Mouse (Mus musculus) intestine, embryonic 16.5 days (tissue): ENCODE measurements around the gene Tspan1. TPM values are rescaled to one million over a fixed set of nuclear protein-coding genes. Genes with fewer than 3 reads are reported as not detected.
A peak's percentile ranks its signal among the peaks of the same experiment; 100 is the strongest.

Experiments
- ATAC-seq: fragments of 200-750 bp; cut with Nextera tagmentation; 2 replicates; pipeline ENCODE4 v1.8.0; 2017; ENCODE audit warnings: moderate TSS enrichment, moderate library complexity
- H3K27ac ChIP-seq: fragments of 300-500 bp; sonication (generic); 2 replicates; pipeline ENCODE4 v1.5.1; 2014; ENCODE audit warnings: mild to moderate bottlenecking, low read length
- H3K27me3 ChIP-seq: fragments of 300-500 bp; sonication (generic); replicated peaks from 2 replicates; pipeline ENCODE4 v1.6.1; 2014; ENCODE audit warnings: low read length, control low read depth, mixed read lengths; ENCODE audit not compliant: control insufficient read depth, insufficient read depth
- H3K36me3 ChIP-seq: fragments of 300-500 bp; sonication (generic); 2 replicates; pipeline ENCODE4 v1.6.1; 2014; ENCODE audit warnings: low read length, control low read depth; ENCODE audit not compliant: control insufficient read depth, insufficient read depth
- H3K4me1 ChIP-seq: fragments of 300-500 bp; sonication (generic); 2 replicates; pipeline ENCODE4 v1.6.1; 2014; ENCODE audit warnings: low read length, control low read depth, mixed read lengths; ENCODE audit not compliant: control insufficient read depth, insufficient read depth
- H3K4me2 ChIP-seq: fragments of 300-500 bp; sonication (generic); 2 replicates; pipeline ENCODE4 v1.6.1; 2014; ENCODE audit warnings: low read depth, low read length, control low read depth
- H3K4me3 ChIP-seq: fragments of 300-500 bp; sonication (generic); 2 replicates; pipeline ENCODE4 v1.5.1; 2014; ENCODE audit warnings: mild to moderate bottlenecking, low read length
- H3K9ac ChIP-seq: fragments of 300-500 bp; sonication (generic); 2 replicates; pipeline ENCODE4 v1.6.1; 2014; ENCODE audit warnings: low read depth, low read length
- H3K9me3 ChIP-seq: fragments of 300-500 bp; sonication (generic); 2 replicates; pipeline ENCODE4 v1.6.1; 2016; ENCODE audit warnings: low read length, control low read depth; ENCODE audit not compliant: control insufficient read depth
- WGBS: fragments of 180-500 bp; shearing (Covaris S2); extraction: QIAGEN DNeasy Blood & Tissue Kit; methylation state at CpG from one replicate; pipeline ENCODE4 v1.1.7; 2014; 5-methylcytosine and 5-hydroxymethylcytosine counted together
- polyA plus RNA-seq: library from polyadenylated mRNA; unstranded; fragments of >200 nt; fragmentation: Nextera tagmentation; extraction: Ambion mirVana; gene quantifications from 2 replicates; pipeline ENCODE4 v1.2.1, GENCODE M21; 2015

Tspan1 gene
- polyA plus RNA-seq, result 48.9 and 52.5 TPM in 2 replicates

DNA sequence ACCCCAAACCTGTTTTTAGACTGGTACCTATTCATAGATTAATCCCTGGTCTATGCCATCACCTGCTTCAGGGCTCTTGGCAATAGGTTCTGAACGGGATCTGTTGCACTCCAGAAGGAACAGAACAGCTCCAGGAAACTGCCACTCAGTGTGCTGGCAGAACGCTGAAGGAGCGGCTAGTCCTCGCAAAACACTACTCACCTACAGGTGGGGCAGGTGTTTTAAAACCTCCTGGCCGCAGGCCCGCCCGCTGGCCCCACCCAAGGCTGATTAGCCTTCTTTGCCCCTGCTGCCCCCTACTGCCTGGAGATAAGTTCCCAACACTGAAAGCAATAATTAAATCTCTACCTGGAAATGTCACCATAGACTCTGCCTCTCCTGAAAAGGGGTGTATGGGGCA lies at the start of gene Tspan1:
Gene Tspan1 (minus strand): TSS at position 198 of the 400 bp plus-strand sequence.
- H3K27ac ChIP-seq, result peak within 1 kb of the TSS; percentile 63
- H3K9ac ChIP-seq, result 0 out of 2 replicates have a peak within 1 kb of the TSS, but pooled peaks have one; percentile 16
- no peaks in the 10 kb centered on the region for H3K36me3 ChIP-seq
- H3K4me2 ChIP-seq, result peak within 1 kb of the TSS; percentile 25
- peak within 1 kb of the TSS; percentile 20 for H3K4me3 ChIP-seq
- peak; percentile 69 for ATAC-seq
- no peaks in the 10 kb centered on the region for H3K27me3 ChIP-seq
- peaks cover 17% of the 10 kb centered on the region for H3K4me1 ChIP-seq
- 20% methylated on average over 7 of the region's 7 CpGs for WGBS
- H3K9me3 ChIP-seq, result no peaks in the 10 kb centered on the region

DNA sequence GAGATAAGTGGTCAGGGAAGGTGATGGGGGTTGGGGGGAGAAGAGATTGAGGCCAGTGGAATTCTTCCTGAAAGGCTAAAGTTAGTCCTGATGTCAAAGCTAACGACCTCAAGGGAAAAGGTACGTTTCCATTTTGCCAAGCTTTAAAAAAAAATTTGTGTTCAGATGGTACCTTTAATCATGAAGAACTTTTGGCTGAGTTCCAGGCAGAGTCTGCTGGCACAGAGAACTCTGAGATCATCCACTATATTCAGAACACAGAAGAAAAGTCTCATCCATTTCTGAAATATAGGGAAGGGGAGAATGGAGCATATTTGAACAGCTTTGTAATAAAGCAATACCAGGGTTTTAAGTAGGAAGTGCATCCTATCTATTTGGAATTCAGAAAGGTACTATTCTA lies 49.6 kb upstream of the Tspan1 start:
- no peaks in the 10 kb centered on the region for H3K27me3 ChIP-seq
- WGBS, result 34% methylated on average over 2 of the region's 2 CpGs
- H3K27ac ChIP-seq, result no peak overlapping the region
- no peaks in the 10 kb centered on the region for H3K36me3 ChIP-seq
- no peak for ATAC-seq
- no peak overlapping the region for H3K4me2 ChIP-seq
- H3K4me1 ChIP-seq, result 0 out of 2 replicates have a peak, but pooled peaks cover 3% of the 10 kb centered on the region
- no peaks in the 10 kb centered on the region for H3K9me3 ChIP-seq
- H3K9ac ChIP-seq, result no peak overlapping the region
- H3K4me3 ChIP-seq, result no peak overlapping the region

DNA sequence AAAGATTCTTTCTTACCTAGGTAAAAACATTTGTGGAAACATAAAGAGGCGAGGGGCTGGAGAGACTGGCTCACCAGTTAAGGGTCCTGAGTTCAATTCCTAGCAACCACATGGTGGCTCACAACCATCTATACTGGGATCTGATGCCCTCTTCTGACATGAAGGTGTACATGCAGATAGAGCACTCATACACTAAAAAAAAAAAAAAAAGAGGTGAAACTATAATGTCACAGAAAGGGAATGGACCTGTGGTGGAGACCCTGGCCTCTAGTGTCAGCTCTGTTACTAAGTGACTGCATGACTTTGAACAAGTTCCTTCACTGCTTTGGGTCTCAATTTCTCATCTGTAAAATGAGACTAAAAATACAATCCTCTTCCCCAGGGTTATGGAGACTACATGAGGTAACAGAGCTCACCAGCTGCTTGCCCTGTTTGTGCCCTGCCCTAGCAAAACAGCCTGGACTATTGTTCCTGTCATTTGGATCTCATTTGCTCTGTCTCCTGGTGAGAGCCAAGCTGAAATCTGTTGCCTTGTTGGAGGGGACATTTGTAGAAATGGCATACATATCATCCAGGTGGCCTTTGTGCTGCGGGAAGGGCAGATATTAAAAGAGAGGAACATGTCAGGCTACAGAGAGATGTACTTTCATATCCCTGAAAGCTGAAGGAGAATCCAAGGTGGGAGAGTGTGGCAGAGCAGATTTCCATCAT lies 48.6 kb upstream of the Tspan1 start:
- ATAC-seq, result no peak
- Histone ChIP-seq H3K36me3 (no peaks in the 10 kb centered on the region), H3K27me3 (no peaks in the 10 kb centered on the region), H3K9ac (no peak overlapping the region), H3K9me3 (no peaks in the 10 kb centered on the region), H3K27ac (no peak overlapping the region), H3K4me3 (no peak overlapping the region), H3K4me1 (0 out of 2 replicates have a peak, but pooled peaks cover 3% of the 10 kb centered on the region), H3K4me2 (no peak overlapping the region)
- WGBS, result 87% methylated on average over 2 of the region's 2 CpGs

DNA sequence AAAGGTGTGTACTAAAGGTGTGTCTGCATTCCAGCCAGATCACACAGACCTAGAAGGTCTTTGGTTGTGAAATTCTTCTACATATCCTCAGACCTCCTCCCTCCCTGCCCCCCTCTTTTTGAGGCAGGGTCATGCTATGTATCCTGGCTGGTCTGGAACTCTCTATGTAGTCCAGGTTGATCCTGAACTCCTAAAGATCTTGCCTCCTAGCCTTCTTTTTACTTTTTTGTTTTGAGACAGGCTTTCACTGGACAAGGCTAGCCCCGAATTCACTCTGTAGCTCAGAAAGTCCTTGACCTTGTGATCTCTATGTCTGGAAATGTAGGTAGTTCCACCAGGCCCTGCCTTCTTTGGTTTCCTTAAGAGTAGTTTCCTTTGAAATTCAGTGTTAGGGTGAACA lies 41.5 kb upstream of the Tspan1 start:
- Histone ChIP-seq H3K36me3 (no peaks in the 10 kb centered on the region), H3K9me3 (no peaks in the 10 kb centered on the region), H3K4me3 (no peak overlapping the region), H3K27me3 (no peaks in the 10 kb centered on the region), H3K4me2 (no peak overlapping the region), H3K4me1 (no peaks in the 10 kb centered on the region), H3K27ac (no peak overlapping the region), H3K9ac (no peak overlapping the region)
- ATAC-seq, result no peak
- WGBS, result 88% methylated on average over 1 of the region's 1 CpGs

DNA sequence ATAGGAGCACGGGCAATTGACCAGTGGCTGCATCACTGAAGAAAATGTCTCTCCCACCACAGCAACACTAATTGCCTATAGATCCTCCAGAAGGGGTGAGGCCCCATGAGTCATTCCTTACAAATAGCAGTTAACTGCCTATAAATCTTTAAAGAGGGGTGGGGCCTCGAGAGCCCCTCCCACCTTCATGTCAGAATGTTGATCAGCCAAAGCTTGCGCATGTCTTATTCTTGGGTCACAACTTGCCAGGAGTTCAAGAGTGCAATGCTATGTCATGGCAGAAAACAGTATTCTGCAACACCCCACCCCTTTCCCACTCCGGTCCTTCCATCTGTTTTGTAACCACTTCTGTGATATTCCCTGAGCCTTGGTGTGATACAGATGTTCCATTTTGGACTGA lies 39.1 kb upstream of the Tspan1 start:
- Histone ChIP-seq H3K27me3 (no peaks in the 10 kb centered on the region), H3K4me3 (no peak overlapping the region), H3K9me3 (no peaks in the 10 kb centered on the region), H3K4me2 (no peak overlapping the region), H3K27ac (no peak overlapping the region), H3K4me1 (no peaks in the 10 kb centered on the region), H3K36me3 (no peaks in the 10 kb centered on the region), H3K9ac (no peak overlapping the region)
- ATAC-seq, result peak; percentile 63
- 66% methylated on average over 4 of the region's 4 CpGs for WGBS

DNA sequence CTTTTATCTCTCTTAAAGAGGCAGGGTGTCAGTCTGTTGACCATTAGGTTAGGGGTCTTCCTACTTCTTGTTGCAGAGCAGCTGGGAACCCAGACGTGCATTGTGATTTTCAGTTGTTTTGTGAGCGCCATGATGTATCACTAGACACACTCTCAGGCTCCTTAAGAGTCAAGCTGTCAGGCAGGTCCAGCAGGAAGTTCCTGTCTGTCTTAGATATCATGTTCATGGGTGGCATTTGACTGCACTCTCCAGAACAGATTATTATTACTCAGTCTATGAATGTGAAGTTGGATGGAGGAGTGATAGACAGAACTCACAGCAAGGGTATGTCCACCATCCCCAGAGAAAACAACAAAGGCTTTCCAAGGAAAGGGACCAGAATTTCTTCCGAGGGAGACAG lies 37.0 kb upstream of the Tspan1 start:
- Histone ChIP-seq H3K4me2 (no peak overlapping the region), H3K9ac (no peak overlapping the region), H3K27ac (no peak overlapping the region), H3K27me3 (no peaks in the 10 kb centered on the region), H3K9me3 (no peaks in the 10 kb centered on the region), H3K4me3 (no peak overlapping the region), H3K4me1 (no peaks in the 10 kb centered on the region), H3K36me3 (no peaks in the 10 kb centered on the region)
- no peak for ATAC-seq
- WGBS, result 65% methylated on average over 3 of the region's 3 CpGs

DNA sequence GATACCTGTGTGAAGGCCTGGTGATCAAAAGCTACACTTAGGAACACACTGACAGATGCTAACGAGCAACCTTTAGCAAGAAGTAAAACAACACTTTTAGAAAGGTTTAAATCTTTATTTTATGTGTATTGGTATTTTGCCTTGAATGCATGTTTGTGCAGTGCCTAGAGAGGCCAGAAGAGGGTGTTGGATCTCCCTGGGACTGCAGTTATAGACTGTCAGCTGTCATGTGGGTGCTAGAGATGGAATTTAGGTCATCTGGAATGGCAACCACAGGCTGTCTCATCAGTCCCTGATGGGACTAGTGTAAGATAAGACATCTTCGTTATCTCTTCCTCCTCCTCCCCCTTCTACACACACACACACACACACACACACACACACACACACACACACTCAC lies 31.0 kb upstream of the Tspan1 start:
- ATAC-seq, result no peak
- no peaks in the 10 kb centered on the region for H3K9me3 ChIP-seq
- no peak overlapping the region for H3K9ac ChIP-seq
- H3K4me2 ChIP-seq, result no peak overlapping the region
- no peaks in the 10 kb centered on the region for H3K27me3 ChIP-seq
- no peak overlapping the region for H3K4me3 ChIP-seq
- H3K27ac ChIP-seq, result no peak overlapping the region
- H3K36me3 ChIP-seq, result no peaks in the 10 kb centered on the region
- WGBS, result 80% methylated on average over 2 of the region's 2 CpGs
- no peaks in the 10 kb centered on the region for H3K4me1 ChIP-seq

DNA sequence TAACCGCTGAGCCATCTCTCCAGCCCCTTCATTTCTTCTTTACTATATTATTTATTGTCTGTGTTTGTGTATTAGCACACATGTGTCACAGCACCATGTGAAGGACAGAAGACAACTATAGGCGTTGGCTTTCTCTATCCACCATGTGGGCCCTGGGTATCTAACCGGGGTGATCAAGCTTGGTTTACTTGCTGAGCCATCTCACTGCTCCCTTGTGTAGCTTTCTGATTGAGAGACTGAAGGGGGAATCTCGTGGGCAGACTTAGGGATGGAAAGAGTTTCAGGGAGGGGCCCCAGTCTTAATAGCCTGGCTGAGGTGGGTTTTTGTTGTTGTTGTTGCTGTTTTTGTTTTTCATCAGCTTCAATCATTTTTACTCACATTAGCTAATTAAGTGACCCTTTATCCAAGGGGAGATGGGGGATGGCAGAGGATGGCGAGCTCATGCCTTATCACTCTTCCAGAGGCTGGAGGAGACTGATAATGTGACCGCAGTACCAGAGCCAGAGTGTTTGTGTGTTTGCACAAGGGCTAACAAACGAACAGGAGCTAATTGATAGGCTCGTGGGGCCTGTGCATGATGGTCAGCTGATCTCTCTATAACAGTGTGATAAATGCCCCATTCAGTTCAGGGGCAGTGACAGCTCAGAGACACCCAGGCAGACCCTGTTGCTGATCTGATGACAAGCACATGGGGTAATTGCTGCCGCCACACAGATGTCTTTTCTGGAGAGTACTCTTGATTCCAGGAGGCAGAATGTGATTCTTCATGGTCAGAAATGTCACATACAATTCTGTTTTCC lies 26.4 kb upstream of the Tspan1 start:
- no peak overlapping the region for H3K4me3 ChIP-seq
- ATAC-seq, result peak; percentile 68
- H3K9me3 ChIP-seq, result no peaks in the 10 kb centered on the region
- WGBS, result 57% methylated on average over 9 of the region's 9 CpGs
- H3K9ac ChIP-seq, result no peak overlapping the region
- H3K4me2 ChIP-seq, result no peak overlapping the region
- H3K36me3 ChIP-seq, result no peaks in the 10 kb centered on the region
- H3K27me3 ChIP-seq, result no peaks in the 10 kb centered on the region
- 0 out of 2 replicates have a peak, but pooled peaks cover 5% of the 10 kb centered on the region for H3K4me1 ChIP-seq
- no peak overlapping the region for H3K27ac ChIP-seq

DNA sequence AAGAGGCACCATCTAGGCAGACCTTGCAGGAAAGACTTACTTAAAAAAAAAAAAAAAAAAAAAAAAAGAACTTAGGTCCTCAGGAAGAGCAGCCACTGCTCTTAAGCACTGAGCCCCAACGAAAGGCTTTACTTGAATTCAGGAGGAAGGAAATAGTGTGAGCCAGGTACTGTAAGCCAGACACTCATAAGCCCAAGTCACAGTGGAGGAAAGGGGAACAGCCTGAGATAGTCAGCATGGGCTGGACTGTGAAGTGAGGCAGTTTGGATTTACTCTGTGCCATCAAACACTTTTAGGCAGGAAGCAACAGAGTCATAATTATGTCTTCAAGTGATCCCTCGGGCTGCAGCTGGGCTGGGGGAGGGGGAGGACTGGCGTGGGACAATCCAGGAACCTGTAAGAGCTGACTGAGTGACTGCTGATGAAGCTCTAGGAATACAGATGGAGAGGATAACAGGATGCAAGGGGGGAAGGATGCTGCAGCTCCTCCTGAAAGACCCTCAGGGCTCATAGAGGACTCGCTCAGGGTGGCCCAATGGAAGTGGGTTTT lies 25.0 kb upstream of the Tspan1 start:
- WGBS, result 45% methylated on average over 4 of the region's 4 CpGs
- Histone ChIP-seq H3K36me3 (no peaks in the 10 kb centered on the region), H3K27me3 (no peaks in the 10 kb centered on the region), H3K4me2 (no peak overlapping the region), H3K9ac (no peak overlapping the region), H3K27ac (no peak overlapping the region), H3K9me3 (no peaks in the 10 kb centered on the region), H3K4me3 (no peak overlapping the region), H3K4me1 (0 out of 2 replicates have a peak, but pooled peaks cover 5% of the 10 kb centered on the region)
- no peak for ATAC-seq
